Mouse (Mus musculus): ENCODE results near the gene Ecd. TPM values are rescaled to one million over a fixed set of nuclear protein-coding genes. Genes with fewer than 3 reads are reported as not detected.
"Not testable (repeated sequence)": the region's sequence is repeated elsewhere in the genome, so short reads cannot be mapped to it uniquely, and the experiment has no call there.

The Ecd gene
- polyA plus RNA-seq, 1 experiment from 2014 or later, result 32.8 TPM

DNA sequence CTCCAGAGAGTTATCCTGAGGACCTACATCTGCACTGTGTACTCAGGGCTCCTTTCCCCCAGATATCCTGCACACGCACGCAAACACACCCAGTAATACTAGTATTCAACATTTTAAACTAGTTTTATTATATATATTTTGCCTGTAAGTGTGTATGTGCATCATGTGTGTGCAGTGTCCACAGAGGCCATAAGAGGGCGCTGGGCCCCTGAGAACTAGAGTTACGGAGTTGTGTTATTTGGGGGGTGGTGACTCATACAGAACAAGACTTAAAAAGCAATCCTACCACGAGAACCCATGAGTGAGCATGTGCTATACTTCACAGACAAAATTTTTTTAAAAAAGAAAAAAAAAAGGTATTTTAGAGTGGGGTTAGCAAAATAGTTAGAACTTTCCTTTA lies 8.5 kb downstream of the Ecd start:
- no peaks in the 10 kb centered on the region for H3K4me1 ChIP-seq (replicated peaks; ENCODE audit: insufficient read depth, low read length)
- H3K27me3 ChIP-seq (ENCODE audit: insufficient read depth, low read length), result no peaks in the 10 kb centered on the region
- TF ChIP-seq CTCF (IDR thresholded peaks at IDR 0.05; ENCODE audit: low read depth), result 0 out of 2 replicates have a peak, but pooled peaks have one; percentile 18
- H3K4me2 ChIP-seq (ENCODE audit: low read length), result no peak overlapping the region
- WGBS, result 97% methylated on average over 5 of the region's 5 CpGs
- H3K9me3 ChIP-seq (replicated peaks; ENCODE audit: low read length), result no peaks in the 10 kb centered on the region
- no peak overlapping the region for H3K27ac ChIP-seq
- H3K4me3 ChIP-seq (replicated peaks; ENCODE audit: low read depth, low read length), result no peak overlapping the region
- H3K36me3 ChIP-seq (ENCODE audit: insufficient read depth, low read length), result peaks cover 40% of the 10 kb centered on the region
- ATAC-seq (replicated peaks; ENCODE audit: low FRiP score, low read depth) (no peak), DNase-seq (ENCODE audit: low spot score) (no peak)
- H3K9ac ChIP-seq (ENCODE audit: low read depth, low read length), result no peak overlapping the region

DNA sequence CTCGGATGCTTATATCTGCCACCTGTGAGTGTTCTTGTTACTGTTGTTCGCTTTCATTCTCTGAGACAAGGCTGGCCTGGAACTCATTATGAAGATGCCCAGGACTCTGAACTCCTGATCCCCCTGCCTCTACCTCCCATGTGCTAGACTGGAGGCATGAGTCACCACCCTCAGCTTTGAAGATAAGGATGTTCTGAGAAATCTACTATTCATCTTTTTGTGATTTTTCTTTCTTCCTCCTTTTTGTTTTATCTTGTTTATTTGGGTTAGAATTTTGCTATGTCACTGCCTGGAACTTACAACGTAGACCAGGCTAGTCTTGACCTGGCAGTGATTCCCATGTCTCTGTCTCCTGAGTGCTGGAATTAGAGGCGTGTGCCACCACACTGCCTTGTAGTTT lies 16.6 kb downstream of the Ecd start:
- Histone ChIP-seq H3K4me2 (ENCODE audit: low read length) (no peak overlapping the region), H3K4me3 (replicated peaks; ENCODE audit: low read depth, low read length) (no peak overlapping the region), H3K9ac (ENCODE audit: low read depth, low read length) (no peak overlapping the region), H3K4me1 (replicated peaks; ENCODE audit: insufficient read depth, low read length) (no peaks in the 10 kb centered on the region), H3K9me3 (replicated peaks; ENCODE audit: low read length) (no peaks in the 10 kb centered on the region), H3K27me3 (ENCODE audit: insufficient read depth, low read length) (no peaks in the 10 kb centered on the region), H3K36me3 (ENCODE audit: insufficient read depth, low read length) (peaks cover 56% of the 10 kb centered on the region; the same call in 1 of the 2 replicates), H3K27ac (no peak overlapping the region)
- DNase-seq (ENCODE audit: low spot score) (no peak), ATAC-seq (replicated peaks; ENCODE audit: low FRiP score, low read depth) (no peak)
- TF ChIP-seq CTCF (IDR thresholded peaks at IDR 0.05; ENCODE audit: low read depth), result no peak
- WGBS, result 91% methylated on average over 4 of the region's 4 CpGs

DNA sequence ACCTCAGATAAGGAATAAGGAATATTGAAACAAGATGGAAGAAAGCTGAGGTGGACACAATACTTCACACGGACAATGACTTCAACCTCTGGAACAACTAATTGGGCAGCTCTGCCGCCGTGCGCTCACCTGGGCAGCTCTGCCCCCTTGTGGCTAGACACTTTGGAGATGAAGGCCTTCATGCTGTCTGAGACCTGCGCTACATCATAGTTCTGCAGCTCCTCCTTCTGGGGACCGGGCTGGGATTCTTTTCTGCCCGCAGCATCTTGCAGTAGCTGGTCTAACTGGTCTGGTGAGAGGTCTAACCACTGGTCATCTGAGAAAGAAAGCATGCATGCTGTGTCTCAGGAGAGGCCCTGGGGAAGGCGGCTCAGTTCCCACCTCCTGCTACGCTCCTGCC lies 19.4 kb downstream of the Ecd start:
- peaks cover 46% of the 10 kb centered on the region; the same call in 1 of the 2 replicates for H3K36me3 ChIP-seq (ENCODE audit: insufficient read depth, low read length)
- H3K9me3 ChIP-seq (replicated peaks; ENCODE audit: low read length), result no peaks in the 10 kb centered on the region
- WGBS, result 72% methylated on average over 9 of the region's 9 CpGs
- H3K27ac ChIP-seq, result no peak overlapping the region
- H3K27me3 ChIP-seq (ENCODE audit: insufficient read depth, low read length), result no peaks in the 10 kb centered on the region
- H3K4me1 ChIP-seq (replicated peaks; ENCODE audit: insufficient read depth, low read length), result no peaks in the 10 kb centered on the region
- no peak overlapping the region for H3K4me2 ChIP-seq (ENCODE audit: low read length)
- ATAC-seq (replicated peaks; ENCODE audit: low FRiP score, low read depth) (no peak; the same call in 1 of the 2 replicates), DNase-seq (ENCODE audit: low spot score) (peak; percentile 8)
- TF ChIP-seq CTCF (IDR thresholded peaks at IDR 0.05; ENCODE audit: low read depth), result peak; percentile 62
- no peak overlapping the region for H3K4me3 ChIP-seq (replicated peaks; ENCODE audit: low read depth, low read length)
- no peak overlapping the region for H3K9ac ChIP-seq (ENCODE audit: low read depth, low read length)

DNA sequence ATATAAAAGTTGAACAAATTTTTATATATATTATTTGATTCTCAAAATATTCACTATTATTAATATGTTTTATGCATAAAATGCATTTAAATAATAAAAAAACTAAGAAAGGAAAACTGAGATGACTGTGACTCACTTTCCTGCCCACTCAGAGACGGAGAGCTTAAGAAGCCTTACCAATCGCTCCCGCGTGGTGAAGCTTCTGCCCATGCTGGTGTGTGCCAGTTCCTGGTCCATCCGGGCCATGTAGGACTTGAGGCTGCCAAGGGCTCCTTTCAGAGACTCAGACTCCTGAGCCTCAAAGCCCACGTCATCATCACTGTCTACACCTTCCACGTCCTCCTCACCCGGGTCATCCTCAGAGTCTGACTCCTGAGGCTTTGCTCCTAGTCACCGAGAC lies 23.7 kb downstream of the Ecd start:
- no peak for TF ChIP-seq CTCF (IDR thresholded peaks at IDR 0.05; ENCODE audit: low read depth)
- Histone ChIP-seq H3K27me3 (ENCODE audit: insufficient read depth, low read length) (no peaks in the 10 kb centered on the region), H3K4me2 (ENCODE audit: low read length) (no peak overlapping the region), H3K4me3 (replicated peaks; ENCODE audit: low read depth, low read length) (no peak overlapping the region), H3K9ac (ENCODE audit: low read depth, low read length) (no peak overlapping the region), H3K36me3 (ENCODE audit: insufficient read depth, low read length) (peaks cover 51% of the 10 kb centered on the region), H3K9me3 (replicated peaks; ENCODE audit: low read length) (no peaks in the 10 kb centered on the region), H3K4me1 (replicated peaks; ENCODE audit: insufficient read depth, low read length) (no peaks in the 10 kb centered on the region), H3K27ac (no peak overlapping the region)
- no peak for DNase-seq (ENCODE audit: low spot score)
- no peak for ATAC-seq (replicated peaks; ENCODE audit: low FRiP score, low read depth)
- WGBS, result 96% methylated on average over 9 of the region's 9 CpGs

DNA sequence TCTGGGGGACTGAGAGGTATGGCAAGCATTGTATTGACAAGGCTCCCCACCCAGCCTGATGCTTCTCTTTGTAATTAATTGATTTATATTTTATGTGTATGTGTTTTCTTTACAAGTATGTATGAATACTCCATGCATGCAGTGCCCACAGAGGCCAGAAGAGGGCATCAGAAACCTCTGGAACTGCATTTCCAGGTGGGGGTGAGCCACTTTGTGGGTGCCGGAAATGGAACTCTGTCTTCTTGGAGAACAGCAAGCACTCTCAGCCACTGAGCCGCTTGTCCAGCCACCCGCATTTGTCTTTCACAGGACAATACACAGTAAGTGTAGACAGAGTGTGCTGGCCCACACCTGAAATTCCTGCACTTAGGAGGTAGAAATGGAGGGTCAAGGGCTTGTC lies 28.5 kb downstream of the Ecd start:
- no peak overlapping the region for H3K4me2 ChIP-seq (ENCODE audit: low read length)
- H3K9me3 ChIP-seq (replicated peaks; ENCODE audit: low read length), result no peaks in the 10 kb centered on the region
- no peaks in the 10 kb centered on the region for H3K27me3 ChIP-seq (ENCODE audit: insufficient read depth, low read length)
- no peak overlapping the region for H3K4me3 ChIP-seq (replicated peaks; ENCODE audit: low read depth, low read length)
- peak; percentile 72 for TF ChIP-seq CTCF (IDR thresholded peaks at IDR 0.05; ENCODE audit: low read depth)
- 79% methylated on average over 3 of the region's 3 CpGs for WGBS
- ATAC-seq (replicated peaks; ENCODE audit: low FRiP score, low read depth) (no peak), DNase-seq (ENCODE audit: low spot score) (peak; percentile 13)
- H3K9ac ChIP-seq (ENCODE audit: low read depth, low read length), result no peak overlapping the region
- no peak overlapping the region for H3K27ac ChIP-seq
- H3K36me3 ChIP-seq (ENCODE audit: insufficient read depth, low read length), result peaks cover 32% of the 10 kb centered on the region
- H3K4me1 ChIP-seq (replicated peaks; ENCODE audit: insufficient read depth, low read length), result no peaks in the 10 kb centered on the region

- WGBS, result 11% methylated on average over 1 of the region's 1 CpGs
- no peak overlapping the region for H3K4me3 ChIP-seq (replicated peaks; ENCODE audit: low read depth, low read length)
- H3K36me3 ChIP-seq (ENCODE audit: insufficient read depth, low read length), result peaks cover 19% of the 10 kb centered on the region; the same call in 1 of the 2 replicates
- TF ChIP-seq CTCF (IDR thresholded peaks at IDR 0.05; ENCODE audit: low read depth), result no peak
- DNase-seq (ENCODE audit: low spot score) (no peak), ATAC-seq (replicated peaks; ENCODE audit: low FRiP score, low read depth) (no peak)
- H3K27me3 ChIP-seq (ENCODE audit: insufficient read depth, low read length), result no peaks in the 10 kb centered on the region
- H3K4me2 ChIP-seq (ENCODE audit: low read length), result no peak overlapping the region
- H3K9me3 ChIP-seq (replicated peaks; ENCODE audit: low read length), result no peaks in the 10 kb centered on the region
- H3K27ac ChIP-seq, result no peak overlapping the region
- no peak overlapping the region for H3K9ac ChIP-seq (ENCODE audit: low read depth, low read length)
- H3K4me1 ChIP-seq (replicated peaks; ENCODE audit: insufficient read depth, low read length), result no peaks in the 10 kb centered on the region
Measured at GRCm38 (mm10) chr14:20315137-20315536, 32.8 kb downstream of the Ecd start.

- DNase-seq (ENCODE audit: low spot score); H3K9me3 ChIP-seq (replicated peaks; ENCODE audit: low read length); H3K4me2 ChIP-seq (ENCODE audit: low read length); H3K36me3 ChIP-seq (ENCODE audit: insufficient read depth, low read length); H3K9ac ChIP-seq (ENCODE audit: low read depth, low read length); H3K27me3 ChIP-seq (ENCODE audit: insufficient read depth, low read length); ATAC-seq (replicated peaks; ENCODE audit: low FRiP score, low read depth); H3K27ac ChIP-seq; H3K4me3 ChIP-seq (replicated peaks; ENCODE audit: low read depth, low read length); H3K4me1 ChIP-seq (replicated peaks; ENCODE audit: insufficient read depth, low read length): not testable (repeated sequence)
- peak; percentile 21; the same call in 1 of the 2 replicates for TF ChIP-seq CTCF (IDR thresholded peaks at IDR 0.05; ENCODE audit: low read depth)
- WGBS, result 65% methylated on average over 2 of the region's 2 CpGs
Measured at GRCm38 (mm10) chr14:20305085-20305484, 42.8 kb downstream of the Ecd start.
